Mouse (Mus musculus): ENCODE results near the gene Mvk. TPM values are rescaled to one million over a fixed set of nuclear protein-coding genes. Genes with fewer than 3 reads are reported as not detected.

Gene Mvk
- polyA plus RNA-seq, 2 experiments = 48.8 to 57.0 TPM

- WGBS = 94% methylated on average over 8 of the region's 8 CpGs
- H3K4me2 ChIP-seq (replicated peaks; ENCODE audit: low read depth, low read length, severe bottlenecking) = no peak overlapping the region
- no peak overlapping the region for H3K4me3 ChIP-seq (replicated peaks; ENCODE audit: low read length)
- H3K9ac ChIP-seq (ENCODE audit: low read depth, low read length, severe bottlenecking) = no peak overlapping the region
- no peak overlapping the region for H3K27ac ChIP-seq (replicated peaks; ENCODE audit: low read depth, low read length)
- ATAC-seq (ENCODE audit: low FRiP score, low read depth) (no peak), DNase-seq (ENCODE audit: low spot score) (no peak)
- no peaks in the 10 kb centered on the region for H3K36me3 ChIP-seq (ENCODE audit: control insufficient read depth, insufficient read depth, low read length)
- no peaks in the 10 kb centered on the region for H3K9me3 ChIP-seq (ENCODE audit: control insufficient read depth, low read length)
- no peaks in the 10 kb centered on the region for H3K4me1 ChIP-seq (ENCODE audit: control insufficient read depth, insufficient read depth, low read length)
- no peak for TF ChIP-seq POLR2A (IDR thresholded peaks at IDR 0.05; ENCODE audit: borderline replicate concordance, extremely low read depth, insufficient read depth, insufficient read length)
- no peaks in the 10 kb centered on the region for H3K27me3 ChIP-seq (ENCODE audit: control insufficient read depth, insufficient read depth, low read length)
Observed at GRCm38 (mm10) chr5:114490241-114490640, 46.2 kb downstream of the Mvk start.

GRCm38 (mm10) chr5:114494761-114495160 is 50.7 kb downstream of the Mvk start:
- Histone ChIP-seq H3K36me3 (ENCODE audit: control insufficient read depth, insufficient read depth, low read length) (no peaks in the 10 kb centered on the region), H3K9me3 (ENCODE audit: control insufficient read depth, low read length) (no peaks in the 10 kb centered on the region), H3K4me1 (ENCODE audit: control insufficient read depth, insufficient read depth, low read length) (no peaks in the 10 kb centered on the region), H3K4me3 (replicated peaks; ENCODE audit: low read length) (no peak overlapping the region), H3K9ac (ENCODE audit: low read depth, low read length, severe bottlenecking) (no peak overlapping the region), H3K27ac (replicated peaks; ENCODE audit: low read depth, low read length) (no peak overlapping the region), H3K27me3 (ENCODE audit: control insufficient read depth, insufficient read depth, low read length) (no peaks in the 10 kb centered on the region), H3K4me2 (replicated peaks; ENCODE audit: low read depth, low read length, severe bottlenecking) (no peak overlapping the region)
- ATAC-seq (ENCODE audit: low FRiP score, low read depth) (no peak), DNase-seq (ENCODE audit: low spot score) (no peak)
- WGBS = 39% methylated on average over 1 of the region's 1 CpGs
- no peak for TF ChIP-seq POLR2A (IDR thresholded peaks at IDR 0.05; ENCODE audit: borderline replicate concordance, extremely low read depth, insufficient read depth, insufficient read length)

- Histone ChIP-seq H3K4me2 (replicated peaks; ENCODE audit: low read depth, low read length, severe bottlenecking) (no peak overlapping the region), H3K4me1 (ENCODE audit: control insufficient read depth, insufficient read depth, low read length) (no peaks in the 10 kb centered on the region), H3K9me3 (ENCODE audit: control insufficient read depth, low read length) (no peaks in the 10 kb centered on the region), H3K9ac (ENCODE audit: low read depth, low read length, severe bottlenecking) (no peak overlapping the region), H3K27me3 (ENCODE audit: control insufficient read depth, insufficient read depth, low read length) (no peaks in the 10 kb centered on the region), H3K27ac (replicated peaks; ENCODE audit: low read depth, low read length) (no peak overlapping the region), H3K4me3 (replicated peaks; ENCODE audit: low read length) (no peak overlapping the region), H3K36me3 (ENCODE audit: control insufficient read depth, insufficient read depth, low read length) (no peaks in the 10 kb centered on the region)
- TF ChIP-seq POLR2A (IDR thresholded peaks at IDR 0.05; ENCODE audit: borderline replicate concordance, extremely low read depth, insufficient read depth, insufficient read length) = no peak
- 38% methylated on average over 9 of the region's 9 CpGs for WGBS
- ATAC-seq (ENCODE audit: low FRiP score, low read depth) (0 out of 2 replicates have a peak, but pooled peaks have one; percentile 34), DNase-seq (ENCODE audit: low spot score) (peak; percentile 13)
Observed at GRCm38 (mm10) chr5:114501252-114501651, 57.2 kb downstream of the Mvk start.

- no peak for TF ChIP-seq POLR2A (IDR thresholded peaks at IDR 0.05; ENCODE audit: borderline replicate concordance, extremely low read depth, insufficient read depth, insufficient read length)
- Histone ChIP-seq H3K9me3 (ENCODE audit: control insufficient read depth, low read length) (no peaks in the 10 kb centered on the region), H3K36me3 (ENCODE audit: control insufficient read depth, insufficient read depth, low read length) (no peaks in the 10 kb centered on the region), H3K4me2 (replicated peaks; ENCODE audit: low read depth, low read length, severe bottlenecking) (no peak overlapping the region), H3K27ac (replicated peaks; ENCODE audit: low read depth, low read length) (no peak overlapping the region), H3K27me3 (ENCODE audit: control insufficient read depth, insufficient read depth, low read length) (no peaks in the 10 kb centered on the region), H3K4me3 (replicated peaks; ENCODE audit: low read length) (no peak overlapping the region), H3K4me1 (ENCODE audit: control insufficient read depth, insufficient read depth, low read length) (peaks cover 9% of the 10 kb centered on the region), H3K9ac (ENCODE audit: low read depth, low read length, severe bottlenecking) (no peak overlapping the region)
- DNase-seq (ENCODE audit: low spot score) (no peak), ATAC-seq (ENCODE audit: low FRiP score, low read depth) (no peak)
- 62% methylated on average over 6 of the region's 6 CpGs for WGBS
Observed at GRCm38 (mm10) chr5:114504826-114505225, 60.8 kb downstream of the Mvk start.

GRCm38 (mm10) chr5:114505260-114506085 is 61.4 kb downstream of the Mvk start:
- Histone ChIP-seq H3K4me2 (replicated peaks; ENCODE audit: low read depth, low read length, severe bottlenecking) (no peak overlapping the region), H3K36me3 (ENCODE audit: control insufficient read depth, insufficient read depth, low read length) (no peaks in the 10 kb centered on the region), H3K9ac (ENCODE audit: low read depth, low read length, severe bottlenecking) (no peak overlapping the region), H3K27me3 (ENCODE audit: control insufficient read depth, insufficient read depth, low read length) (no peaks in the 10 kb centered on the region), H3K4me1 (ENCODE audit: control insufficient read depth, insufficient read depth, low read length) (peaks cover 9% of the 10 kb centered on the region), H3K9me3 (ENCODE audit: control insufficient read depth, low read length) (no peaks in the 10 kb centered on the region), H3K27ac (replicated peaks; ENCODE audit: low read depth, low read length) (no peak overlapping the region), H3K4me3 (replicated peaks; ENCODE audit: low read length) (no peak overlapping the region)
- no peak for TF ChIP-seq POLR2A (IDR thresholded peaks at IDR 0.05; ENCODE audit: borderline replicate concordance, extremely low read depth, insufficient read depth, insufficient read length)
- no peak for ATAC-seq (ENCODE audit: low FRiP score, low read depth)
- 75% methylated on average over 14 of the region's 14 CpGs for WGBS
- no peak for DNase-seq (ENCODE audit: low spot score)

Measured in limb, embryonic 14.5 days (tissue).